Mouse (Mus musculus) forebrain, embryonic 16.5 days (tissue): ENCODE results near the gene AW146154. TPM values are rescaled to one million over a fixed set of nuclear protein-coding genes. Genes with fewer than 3 reads are reported as not detected.
A peak's percentile ranks its signal among the peaks of the same experiment; 100 is the strongest.
"Not testable (repeated sequence)": the region's sequence is repeated elsewhere in the genome, so short reads cannot be mapped to it uniquely, and the experiment has no call there.

ENCODE experiments used
- ATAC-seq: fragments of 200-750 bp; cut with Nextera tagmentation; 2 replicates; pipeline ENCODE4 v1.8.0; 2017; ENCODE audit warnings: mild to moderate bottlenecking, moderate library complexity
- H3K27ac ChIP-seq: fragments of 300-500 bp; sonication (generic); 2 replicates; pipeline ENCODE4 v1.5.1; 2014; ENCODE audit warnings: low read length, control low read depth
- H3K27me3 ChIP-seq: fragments of 300-500 bp; sonication (generic); replicated peaks from 2 replicates; pipeline ENCODE4 v1.6.1; 2014; ENCODE audit warnings: low read length; ENCODE audit not compliant: control insufficient read depth, insufficient read depth
- H3K36me3 ChIP-seq: fragments of 300-500 bp; sonication (generic); 2 replicates; pipeline ENCODE4 v1.6.1; 2014; ENCODE audit not compliant: control insufficient read depth, insufficient read depth
- H3K4me1 ChIP-seq: fragments of 300-500 bp; sonication (generic); replicated peaks from 2 replicates; pipeline ENCODE4 v1.6.1; 2014; ENCODE audit warnings: low read length; ENCODE audit not compliant: control insufficient read depth, insufficient read depth
- H3K4me2 ChIP-seq: fragments of 300-500 bp; sonication (generic); 2 replicates; pipeline ENCODE4 v1.6.1; 2014; ENCODE audit warnings: mild to moderate bottlenecking, low read length, control low read depth
- H3K4me3 ChIP-seq: fragments of 300-500 bp; sonication (generic); replicated peaks from 2 replicates; pipeline ENCODE4 v1.5.1; 2014; ENCODE audit warnings: mild to moderate bottlenecking, low read length, control low read depth
- H3K9ac ChIP-seq: fragments of 300-500 bp; sonication (generic); replicated peaks from 2 replicates; pipeline ENCODE4 v1.6.1; 2014; ENCODE audit warnings: low read depth, low read length, control low read depth
- H3K9me3 ChIP-seq: fragments of 300-500 bp; sonication (generic); 2 replicates; pipeline ENCODE4 v1.6.1; 2016; ENCODE audit warnings: low read length; ENCODE audit not compliant: control insufficient read depth
- WGBS: fragments of 180-500 bp; shearing (Covaris S2); extraction: QIAGEN DNeasy Blood & Tissue Kit; methylation state at CpG from one replicate; pipeline ENCODE4 v1.1.7; 2014; 5-methylcytosine and 5-hydroxymethylcytosine counted together
- polyA plus RNA-seq: library from polyadenylated mRNA; unstranded; fragments of >200 nt; fragmentation: Nextera tagmentation; extraction: Ambion mirVana; gene quantifications from 2 replicates; pipeline ENCODE4 v1.2.1, GENCODE M21; 2015

The AW146154 gene
- 4.2 and 5.5 TPM in 2 replicates for polyA plus RNA-seq

GRCm38 (mm10) chr7:41499389-41500049 lies at the start of gene AW146154, which contains the start of gene Gm20449:
AW146154 (minus strand) TSS chr7:41499890.
Gm20449 (minus strand) TSS chr7:41499417.
- H3K27ac ChIP-seq = peak within 1 kb of the TSS; percentile 58; the same call in 1 of the 2 replicates
- ATAC-seq = peak; percentile 99

GRCm38 (mm10) chr7:41512672-41513071 lies 13.0 kb upstream of the AW146154 start:
- 80% methylated on average over 3 of the region's 3 CpGs for WGBS
- ATAC-seq = no peak
- Histone ChIP-seq H3K4me1 (no peaks in the 10 kb centered on the region), H3K9ac (no peak overlapping the region), H3K9me3 (peaks cover 6% of the 10 kb centered on the region; the same call in 1 of the 2 replicates), H3K36me3 (no peaks in the 10 kb centered on the region), H3K4me3 (no peak overlapping the region), H3K27me3 (no peaks in the 10 kb centered on the region), H3K4me2 (no peak overlapping the region), H3K27ac (no peak overlapping the region)

More at GRCm38 (mm10) chr7:41499389-41500049, at the start of gene AW146154, which contains the start of gene Gm20449:
- Histone ChIP-seq H3K9ac (peak within 1 kb of the TSS; percentile 62), H3K4me3 (peak within 1 kb of the TSS; percentile 78), H3K27me3 (no peaks in the 10 kb centered on the region), H3K36me3 (no peaks in the 10 kb centered on the region; the same call in 1 of the 2 replicates), H3K9me3 (no peaks in the 10 kb centered on the region), H3K4me2 (peak within 1 kb of the TSS; percentile 81), H3K4me1 (no peaks in the 10 kb centered on the region)
- 0% methylated on average over 18 of the region's 18 CpGs for WGBS

- no peak for ATAC-seq
- Histone ChIP-seq H3K4me1 (no peaks in the 10 kb centered on the region), H3K4me3 (no peak overlapping the region), H3K4me2 (no peak overlapping the region), H3K9ac (no peak overlapping the region), H3K27ac (no peak overlapping the region), H3K36me3 (no peaks in the 10 kb centered on the region), H3K9me3 (peaks cover 6% of the 10 kb centered on the region; the same call in 1 of the 2 replicates), H3K27me3 (no peaks in the 10 kb centered on the region)
- WGBS = 22% methylated on average over 1 of the region's 1 CpGs
These were observed 12.5 kb upstream of the AW146154 start for GRCm38 (mm10) chr7:41512207-41512606.

GRCm38 (mm10) chr7:41502402-41502801 lies 2.7 kb upstream of the AW146154 start:
- H3K27me3 ChIP-seq = no peaks in the 10 kb centered on the region
- no peaks in the 10 kb centered on the region for H3K4me1 ChIP-seq
- WGBS = 55% methylated on average over 1 of the region's 1 CpGs
- no peak overlapping the region for H3K27ac ChIP-seq
- no peak for ATAC-seq
- H3K36me3 ChIP-seq = no peaks in the 10 kb centered on the region
- H3K4me3 ChIP-seq = no peak overlapping the region
- H3K4me2 ChIP-seq = no peak overlapping the region
- no peaks in the 10 kb centered on the region for H3K9me3 ChIP-seq
- no peak overlapping the region for H3K9ac ChIP-seq

- H3K4me2 ChIP-seq = peak overlapping the region; percentile 81
- H3K4me1 ChIP-seq = no peaks in the 10 kb centered on the region
- 0 out of 2 replicates have a peak, but pooled peaks have one; percentile 10 for ATAC-seq
- no peaks in the 10 kb centered on the region for H3K27me3 ChIP-seq
- peak overlapping the region; percentile 62 for H3K9ac ChIP-seq
- 21% methylated on average over 22 of the region's 22 CpGs for WGBS
- H3K4me3 ChIP-seq = peak overlapping the region; percentile 78
- no peaks in the 10 kb centered on the region for H3K9me3 ChIP-seq
- H3K27ac ChIP-seq = no peak overlapping the region
- no peaks in the 10 kb centered on the region for H3K36me3 ChIP-seq
These were observed 653 bp upstream of the AW146154 start for GRCm38 (mm10) chr7:41500151-41500934.

GRCm38 (mm10) chr7:41499018-41499388 lies 687 bp downstream of the AW146154 start:
- 0% methylated on average over 6 of the region's 6 CpGs for whole genome bisulfite sequencing
- H3K27me3 ChIP-seq, H3K4me1 ChIP-seq, H3K9ac ChIP-seq, ATAC-seq, H3K9me3 ChIP-seq, H3K36me3 ChIP-seq, H3K27ac ChIP-seq: not testable (repeated sequence)
- H3K4me2 ChIP-seq = peak overlapping the region; percentile 81
- peak overlapping the region; percentile 78 for H3K4me3 ChIP-seq

GRCm38 (mm10) chr7:41498464-41498863 lies 1.2 kb downstream of the AW146154 start:
- not testable (repeated sequence) for H3K36me3 ChIP-seq, H3K4me1 ChIP-seq, H3K27ac ChIP-seq, H3K9ac ChIP-seq, H3K9me3 ChIP-seq, ATAC-seq, H3K27me3 ChIP-seq, H3K4me3 ChIP-seq
- peak overlapping the region; percentile 81; the same call in 1 of the 2 replicates for H3K4me2 ChIP-seq
- WGBS = 64% methylated on average over 2 of the region's 4 CpGs

GRCm38 (mm10) chr7:41497871-41498270 lies 1.8 kb downstream of the AW146154 start:
- no peak overlapping the region for H3K4me2 ChIP-seq
- H3K27ac ChIP-seq = no peak overlapping the region
- H3K4me3 ChIP-seq = no peak overlapping the region
- 95% methylated on average over 2 of the region's 2 CpGs for WGBS
- ATAC-seq = no peak
- no peaks in the 10 kb centered on the region; the same call in 1 of the 2 replicates for H3K36me3 ChIP-seq
- no peaks in the 10 kb centered on the region for H3K4me1 ChIP-seq
- no peaks in the 10 kb centered on the region for H3K27me3 ChIP-seq
- no peaks in the 10 kb centered on the region for H3K9me3 ChIP-seq
- H3K9ac ChIP-seq = no peak overlapping the region

GRCm38 (mm10) chr7:41451864-41452263 lies 47.8 kb downstream of the AW146154 start:
- no peak overlapping the region for H3K4me3 ChIP-seq
- no peak overlapping the region for H3K9ac ChIP-seq
- H3K4me2 ChIP-seq = no peak overlapping the region
- no peak overlapping the region for H3K27ac ChIP-seq
- H3K27me3 ChIP-seq = no peaks in the 10 kb centered on the region
- H3K36me3 ChIP-seq = no peaks in the 10 kb centered on the region
- ATAC-seq = no peak
- no peaks in the 10 kb centered on the region for H3K4me1 ChIP-seq
- peaks cover 2% of the 10 kb centered on the region for H3K9me3 ChIP-seq
- WGBS = 10% methylated on average over 10 of the region's 10 CpGs
